In genomic region chr11:3374741-3375140, GRCm38 (mm10) we compare ENCODE assay signal across 9 mouse cellular contexts. TPM values are rescaled to one million over a fixed set of nuclear protein-coding genes. Genes with fewer than 3 reads are reported as not detected.
DNase-seq lines count a peak whose midpoint lies in the region; ATAC-seq and TF ChIP-seq lines count a peak whose summit lies in the region.
"Had no signal": no experiment of that assay in that cellular context is flagged by ENCODE, and none has a peak within 500 bp of the region (broad histone marks: within the 10 kb centered on the region; RNA-seq: fewer than 3 reads in every experiment).

No protein-coding gene starts in this region.

- TF ChIP-seq EP300 in ES-Bruce4 (IDR thresholded peaks at IDR 0.05; ENCODE audit: insufficient read depth, low read depth, low read length) = no peak

- DNase-seq in heart, postnatal 36 days = no peak
- peak; percentile 74 for DNase-seq in fibroblast of lung, adult 2 months (ENCODE audit: low read depth)
- no peak for DNase-seq in midbrain, embryonic 14.5 days
- DNase-seq in gastrocnemius, postnatal 14 days = no peak
- DNase-seq in Muller cell, postnatal 12 days (ENCODE audit: inconsistent ontology term) = no peak
- DNase-seq in ovary, postnatal 14 days (ENCODE audit: low spot score) = no peak
- DNase-seq: cerebellum, adult 18-20 months had no signal

- peak overlapping the region; percentile 45; the same call in 1 of the 2 replicates for H3K9ac ChIP-seq in heart, embryonic 16.5 days (ENCODE audit: low read length)
- H3K9ac ChIP-seq in ES-Bruce4 (ENCODE audit: low read depth, poor library complexity, severe bottlenecking) = 0 out of 2 replicates have a peak overlapping the region, but pooled peaks have one; percentile 9
- H3K9ac ChIP-seq in midbrain, embryonic 14.5 days (replicated peaks; ENCODE audit: low read length) = peak overlapping the region; percentile 29; the same call in 1 of the 2 replicates

- no peaks in the 10 kb centered on the region for H3K27me3 ChIP-seq in heart, embryonic 16.5 days (ENCODE audit: control insufficient read depth, insufficient read depth, low read length)
- H3K27me3 ChIP-seq in ES-Bruce4 (ENCODE audit: control insufficient read depth, insufficient read depth, low read length, poor library complexity, severe bottlenecking) = no peaks in the 10 kb centered on the region
- H3K27me3 ChIP-seq in midbrain, embryonic 14.5 days (ENCODE audit: control insufficient read depth, insufficient read depth, low read length) = no peaks in the 10 kb centered on the region

- TF ChIP-seq CTCF in ES-Bruce4 (IDR thresholded peaks at IDR 0.05; ENCODE audit: low read depth, low read length) = no peak

- no peaks in the 10 kb centered on the region for H3K9me3 ChIP-seq in heart, embryonic 16.5 days (replicated peaks; ENCODE audit: control insufficient read depth, low read length)
- H3K9me3 ChIP-seq in ES-Bruce4 (replicated peaks; ENCODE audit: control insufficient read depth, insufficient read depth, low read length, poor library complexity, severe bottlenecking) = no peaks in the 10 kb centered on the region
- no peaks in the 10 kb centered on the region for H3K9me3 ChIP-seq in midbrain, embryonic 14.5 days (ENCODE audit: control insufficient read depth, low read length)

- no peaks in the 10 kb centered on the region for H3K36me3 ChIP-seq in heart, embryonic 16.5 days (ENCODE audit: control insufficient read depth, insufficient read depth)
- H3K36me3 ChIP-seq in ES-Bruce4 (ENCODE audit: control insufficient read depth, insufficient read depth, low read length, poor library complexity, severe bottlenecking) = no peaks in the 10 kb centered on the region
- H3K36me3 ChIP-seq in midbrain, embryonic 14.5 days (ENCODE audit: control insufficient read depth, insufficient read depth, low read length) = no peaks in the 10 kb centered on the region

- H3K4me3 ChIP-seq in heart, embryonic 16.5 days (ENCODE audit: low read length) = no peak overlapping the region
- H3K4me3 ChIP-seq in ES-Bruce4 (ENCODE audit: low read depth, low read length) = no peak overlapping the region
- no peak overlapping the region for H3K4me3 ChIP-seq in midbrain, embryonic 14.5 days (replicated peaks; ENCODE audit: low read depth, low read length)

- no peak for ATAC-seq in heart, embryonic 16.5 days (replicated peaks; ENCODE audit: extremely low read depth, insufficient read depth, low FRiP score)
- ATAC-seq in midbrain, embryonic 14.5 days (ENCODE audit: low FRiP score, low TSS enrichment) = no peak

- peak overlapping the region; percentile 89 for H3K27ac ChIP-seq in heart, embryonic 16.5 days (ENCODE audit: low read length)
- H3K27ac ChIP-seq in ES-Bruce4 (ENCODE audit: insufficient read depth, low read length) = peak overlapping the region; percentile 40
- H3K27ac ChIP-seq in midbrain, embryonic 14.5 days (replicated peaks; ENCODE audit: low read depth, low read length) = peak overlapping the region; percentile 73

- intact Hi-C loops in heart, postnatal 36 days (cut with DNase I) = no loop called here
- intact Hi-C loops in gastrocnemius, postnatal 14 days (cut with DNase I; ENCODE audit: low total_unique reads) = no loop called here

- TF ChIP-seq POLR2A in ES-Bruce4 (IDR thresholded peaks at IDR 0.05; ENCODE audit: insufficient read depth, low read length) = no peak

- H3K4me1 ChIP-seq in heart, embryonic 16.5 days (ENCODE audit: control insufficient read depth, insufficient read depth, low read length) = peaks cover 30% of the 10 kb centered on the region
- peaks cover 2% of the 10 kb centered on the region for H3K4me1 ChIP-seq in ES-Bruce4 (ENCODE audit: control insufficient read depth, insufficient read depth, low read length)
- H3K4me1 ChIP-seq in midbrain, embryonic 14.5 days (ENCODE audit: control insufficient read depth, insufficient read depth, low read length) = peaks cover 24% of the 10 kb centered on the region

- 27% methylated on average over 12 of the region's 12 CpGs for WGBS in heart, embryonic 16.5 days
- 74% methylated on average over 12 of the region's 12 CpGs for WGBS in midbrain, embryonic 14.5 days

- peak overlapping the region; percentile 56 for H3K4me2 ChIP-seq in heart, embryonic 16.5 days (ENCODE audit: low read depth, low read length)
- H3K4me2 ChIP-seq in midbrain, embryonic 14.5 days (ENCODE audit: low read length) = peak overlapping the region; percentile 25; the same call in 1 of the 2 replicates

RNA-seq across cellular contexts. Expression of gene Limk2, which starts 34.2 kb away (rescaled TPM):
- 47.1 and 54.9 TPM in 2 replicates for polyA plus RNA-seq in heart, embryonic 16.5 days (2015; fragmentation: Nextera tagmentation; extraction: Ambion mirVana)
- 10 to 100 TPM; 17.6 to 24.8 TPM for total RNA-seq in heart, postnatal 36 days (2021)
- 186 and 190 TPM in 2 replicates for polyA plus RNA-seq in ES-Bruce4 (2011; ENCODE audit: insufficient read depth, insufficient read length, low read depth, missing spikeins)
- 155 and 172 TPM in 2 replicates for polyA plus RNA-seq in midbrain, embryonic 14.5 days (2014; fragmentation: Nextera tagmentation; extraction: Ambion mirVana)
- total RNA-seq in gastrocnemius, postnatal 14 days (2021) = 10 to 100 TPM; 13.2 to 13.6 TPM

RNA-seq across cellular contexts. Expression of gene Pik3ip1, which starts 44.5 kb away (rescaled TPM):
- 40.9 and 41.1 TPM in 2 replicates for polyA plus RNA-seq in heart, embryonic 16.5 days (2015; fragmentation: Nextera tagmentation; extraction: Ambion mirVana)
- 10 to 100 TPM; 49.4 to 66.2 TPM for total RNA-seq in heart, postnatal 36 days (2021)
- 17.0 TPM in 2 replicates for polyA plus RNA-seq in ES-Bruce4 (2011; ENCODE audit: insufficient read depth, insufficient read length, low read depth, missing spikeins)
- 20.2 and 21.2 TPM in 2 replicates for polyA plus RNA-seq in midbrain, embryonic 14.5 days (2014; fragmentation: Nextera tagmentation; extraction: Ambion mirVana)
- total RNA-seq in gastrocnemius, postnatal 14 days (2021) = 10 to 100 TPM; 10.4 to 13.0 TPM
